Mouse (Mus musculus) layer of hippocampus, adult 11-12 months (tissue): ENCODE data around the gene Nfam1.

ENCODE experiments used
- DNase-seq: peaks from one replicate; pipeline ENCODE4 v3.0.0; 2022; ENCODE audit warnings: low spot score

Nfam1 gene

DNA sequence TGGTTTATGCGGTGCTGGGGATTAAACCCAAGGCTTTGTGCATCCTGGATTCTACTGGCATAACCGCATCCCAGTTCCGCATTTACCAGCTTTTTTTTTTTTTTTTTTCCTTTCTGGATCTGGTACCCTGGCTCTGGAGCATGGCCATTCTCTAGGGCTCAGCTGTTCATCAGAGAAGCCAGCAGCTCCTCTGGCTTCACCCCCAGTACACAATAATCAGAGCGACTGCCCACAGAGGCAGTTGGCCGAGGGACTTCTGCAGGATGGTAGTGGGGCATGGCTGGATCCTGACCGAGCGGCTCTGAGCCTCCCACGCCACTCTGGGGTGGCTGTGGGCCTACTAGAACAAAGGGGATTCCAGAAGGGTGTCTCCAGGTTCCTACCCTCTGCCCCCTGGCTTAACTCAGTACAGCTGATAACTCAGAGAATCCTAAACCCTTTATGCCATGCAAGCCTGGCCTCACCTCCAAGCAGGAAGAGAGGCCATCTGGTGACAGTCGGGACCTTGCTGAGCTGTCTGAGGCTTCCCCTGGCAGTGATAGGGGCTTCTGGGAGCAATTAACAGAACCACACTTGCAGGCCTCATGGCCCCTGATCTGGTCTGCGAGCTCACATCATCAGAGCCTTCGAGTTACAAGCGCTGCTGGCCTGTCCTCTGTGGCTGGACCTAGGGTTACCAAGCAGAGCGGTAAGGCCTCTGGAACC is 40.9 kb downstream of the Nfam1 start:
- DNase-seq, result no peak

DNA sequence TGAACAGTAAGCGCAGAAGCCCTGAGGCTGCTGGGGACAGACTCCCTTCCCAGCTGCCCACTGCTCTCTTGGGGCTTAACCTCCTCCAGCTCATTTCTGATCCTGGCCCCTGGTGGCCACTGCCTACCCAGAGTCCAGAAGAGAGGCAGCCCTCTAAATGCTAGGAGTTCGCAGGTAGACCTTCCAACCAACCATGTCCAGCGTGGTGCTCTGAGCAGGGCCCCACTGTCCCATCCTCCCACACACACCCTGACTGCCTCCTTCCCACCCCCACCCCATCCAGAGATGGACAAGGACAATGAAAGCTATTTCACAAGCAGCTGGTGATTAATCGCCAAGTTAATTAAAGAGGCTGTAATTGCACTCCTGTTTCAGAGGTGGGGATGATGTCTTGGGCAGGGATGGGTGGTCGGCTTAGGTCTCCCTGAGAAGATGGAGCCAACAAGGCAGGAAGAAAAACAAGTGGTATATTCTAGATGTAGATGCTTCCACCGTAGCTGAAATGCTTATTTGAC is 43.9 kb downstream of the Nfam1 start:
- DNase-seq, result no peak

DNA sequence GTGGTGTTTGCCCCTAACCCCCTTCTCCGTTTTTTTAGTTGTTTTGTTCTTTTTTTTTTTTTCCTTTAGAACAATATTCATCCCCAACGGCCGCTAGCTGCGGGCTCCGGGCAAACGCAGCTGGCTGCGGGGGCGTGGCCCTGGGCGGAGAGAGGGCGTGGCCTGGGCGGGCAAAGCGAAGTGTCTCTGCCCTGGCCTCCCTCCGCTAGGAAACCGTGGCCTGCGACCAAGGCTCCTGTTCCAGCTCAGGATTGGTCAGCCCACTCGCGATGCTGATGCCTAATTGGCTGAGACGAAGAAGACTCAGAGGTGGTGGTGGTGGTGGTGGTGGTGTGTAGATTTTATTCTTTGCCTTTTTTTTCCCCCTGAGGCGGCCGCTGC is 45.4 kb downstream of the Nfam1 start, which contains the start of gene Tcf20:
TSS of gene Tcf20 (minus strand) at position 141 of the 381 bp plus-strand sequence.
- DNase-seq, result peak; percentile 90

DNA sequence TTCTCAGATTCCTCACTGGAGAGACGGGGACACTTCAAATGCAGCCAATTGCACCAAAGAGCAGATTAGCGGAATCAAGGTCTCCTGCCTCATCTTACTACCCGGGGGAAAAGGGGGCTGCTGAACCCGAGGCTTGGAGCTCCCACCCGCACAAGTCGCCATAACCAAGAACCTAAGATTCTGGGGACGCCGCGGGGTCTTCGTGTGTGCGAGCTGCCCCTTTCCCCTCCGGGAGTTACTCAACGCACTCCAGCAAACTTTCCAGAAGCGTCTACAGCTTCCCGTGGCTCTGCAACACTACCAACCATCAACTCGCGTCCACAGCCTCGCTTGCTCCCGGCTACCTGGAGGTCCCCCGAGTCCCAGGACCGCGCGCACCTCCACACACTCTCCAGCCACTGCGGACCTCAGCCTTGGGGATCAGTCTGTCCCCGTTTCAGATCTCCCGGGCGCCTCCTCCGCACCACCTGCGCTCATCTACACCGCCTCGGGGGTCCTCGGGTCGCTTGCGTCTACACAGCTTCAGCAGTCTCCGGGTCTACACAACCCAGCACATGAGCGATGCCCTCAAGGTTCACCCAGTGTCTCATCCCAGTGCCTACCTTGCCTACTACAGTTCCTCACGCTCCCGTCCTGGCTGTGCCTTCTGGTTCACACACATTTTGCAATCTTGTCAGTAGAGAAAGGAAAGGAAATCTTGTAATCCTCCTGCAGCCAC is 45.9 kb downstream of the Nfam1 start:
- DNase-seq, result no peak

DNA sequence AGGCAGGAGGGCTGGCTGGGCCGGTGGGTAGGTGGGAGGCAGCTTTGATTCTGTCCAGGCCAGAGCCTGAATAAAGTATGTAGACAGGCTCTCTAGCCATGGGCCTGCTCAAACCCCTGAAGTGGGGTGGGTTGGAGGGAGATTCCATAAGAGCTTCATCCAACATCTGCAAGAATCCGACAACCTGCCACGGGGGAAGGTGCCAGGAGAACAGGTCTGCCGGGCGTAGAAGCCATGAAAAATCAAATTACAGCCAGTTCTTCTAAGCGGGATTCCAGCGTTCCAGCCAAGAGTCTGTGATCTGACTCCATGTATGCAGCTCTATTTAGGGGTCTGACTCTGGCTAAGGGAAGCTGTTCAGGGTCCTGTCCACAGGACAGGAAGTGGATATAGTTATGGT is 48.5 kb downstream of the Nfam1 start:
- no peak for DNase-seq

DNA sequence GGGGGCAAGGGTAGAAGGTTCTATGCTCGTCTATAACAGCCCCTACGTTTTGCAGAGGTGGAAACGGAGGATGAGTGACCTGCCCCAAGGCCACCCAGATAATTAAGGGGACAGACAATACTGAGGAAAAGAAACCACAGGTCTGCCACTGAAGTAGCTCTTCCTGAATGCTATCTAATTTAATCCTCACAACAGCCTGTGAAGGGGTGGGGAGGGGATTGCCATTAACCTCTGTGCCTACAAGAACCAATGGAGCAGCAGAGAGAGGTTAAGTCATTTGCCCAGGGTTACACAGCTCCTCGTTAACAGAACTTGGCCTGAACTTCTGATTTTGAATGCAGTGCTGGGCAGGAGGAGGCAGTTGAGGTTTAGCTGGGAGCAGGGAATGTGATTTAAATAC is 49.0 kb downstream of the Nfam1 start:
- DNase-seq, result no peak

DNA sequence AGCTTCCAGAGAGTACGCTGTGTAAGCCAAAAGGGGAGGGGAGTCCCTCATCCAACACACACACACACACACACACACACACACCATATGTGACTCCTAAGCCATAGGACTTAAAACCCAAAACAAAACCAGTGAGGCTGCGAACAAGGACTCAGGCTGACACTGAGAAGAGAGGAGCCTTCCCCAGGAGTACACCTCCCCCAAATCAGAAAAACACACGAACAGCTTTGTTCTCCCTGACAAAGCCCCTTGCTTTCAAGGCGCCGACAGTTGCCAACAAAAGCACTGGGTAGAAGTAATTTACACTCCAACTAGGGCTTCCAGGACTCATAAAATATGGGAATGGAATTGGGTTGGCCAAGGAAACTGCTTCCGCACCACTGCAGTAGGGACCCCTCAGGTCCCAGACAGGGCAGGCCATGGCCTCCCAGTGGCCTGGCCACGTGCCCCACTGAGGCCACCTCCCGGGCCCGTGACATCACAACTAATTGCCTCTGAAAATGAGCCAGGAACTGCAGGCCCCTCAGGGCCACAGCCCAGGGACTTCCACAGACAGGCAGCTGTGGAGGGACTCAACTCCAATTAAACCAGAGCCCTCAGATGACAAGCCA is 49.6 kb downstream of the Nfam1 start:
- peak; percentile 50 for DNase-seq

DNA sequence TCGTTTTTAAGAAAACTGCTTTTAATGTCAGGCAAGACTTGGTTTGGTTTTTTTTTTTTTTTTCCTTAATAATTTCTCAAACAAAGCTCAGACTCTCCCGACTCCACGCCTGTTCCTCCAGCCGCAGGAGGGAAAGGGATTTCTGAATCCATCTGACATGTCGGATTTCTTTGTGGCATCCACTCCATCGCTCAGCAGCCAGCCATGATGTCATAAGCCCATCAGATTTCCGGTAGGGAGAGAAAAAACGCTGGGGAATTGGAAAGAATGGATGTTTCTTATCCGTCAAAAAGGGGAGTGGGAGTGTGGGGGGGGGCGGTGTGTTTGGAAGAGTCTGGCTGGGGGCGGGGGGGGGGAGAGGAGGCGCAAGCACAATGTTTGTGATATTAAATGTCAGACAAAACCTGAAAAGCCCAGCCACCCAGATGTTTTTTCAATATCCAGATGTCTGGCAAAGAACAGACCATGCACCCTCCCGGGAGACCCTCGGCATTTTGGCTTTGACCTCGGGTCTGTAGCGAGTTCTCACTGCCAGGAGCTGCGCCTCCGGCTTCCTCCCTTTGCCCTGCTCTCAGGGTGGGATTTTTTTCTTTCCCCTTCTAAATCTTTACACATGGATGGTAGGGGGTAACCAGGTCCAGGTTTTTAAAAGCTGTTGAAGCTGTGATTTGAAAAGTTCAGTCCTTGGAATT is 50.2 kb downstream of the Nfam1 start:
- DNase-seq, result no peak

DNA sequence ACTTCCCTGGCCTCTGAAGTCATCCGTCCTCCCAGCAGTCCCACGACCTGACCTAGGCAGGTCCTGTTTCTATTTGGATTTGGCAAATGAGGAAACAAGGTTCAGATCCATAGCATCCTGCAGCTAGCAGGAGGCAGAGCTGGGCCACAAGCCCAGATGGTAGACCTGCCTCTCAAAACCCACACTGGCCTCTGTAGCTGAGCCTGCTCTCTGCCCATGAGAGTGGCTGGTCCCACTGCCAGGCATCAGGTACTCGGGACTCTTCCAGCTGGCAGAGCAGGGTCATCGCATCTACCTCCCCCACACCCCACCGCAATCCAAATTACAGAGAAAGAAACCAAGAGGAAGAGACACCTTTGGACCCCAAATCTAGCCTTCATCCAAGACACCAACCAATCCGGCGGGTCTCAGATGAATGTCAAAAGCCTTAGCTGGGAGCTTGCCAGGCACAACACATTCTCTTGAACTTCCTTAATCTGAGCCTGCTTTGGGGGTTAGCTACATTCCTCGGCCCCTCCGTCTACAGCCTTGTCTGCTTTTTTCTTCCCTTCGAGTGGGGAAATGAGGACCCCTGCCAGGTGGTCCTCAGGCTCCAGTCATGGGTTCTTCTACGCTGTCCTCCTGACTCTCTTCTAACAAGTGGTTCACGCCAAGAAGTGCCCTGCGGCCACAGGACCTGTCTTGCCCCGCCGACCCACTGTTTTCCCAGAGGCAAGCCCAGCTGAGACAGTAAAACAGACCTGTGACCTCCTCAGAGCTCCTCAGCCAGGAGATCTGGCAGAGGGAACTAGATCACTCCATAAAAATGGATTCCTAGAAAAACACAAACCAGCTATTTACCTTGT is 51.2 kb downstream of the Nfam1 start:
- no peak for DNase-seq

DNA sequence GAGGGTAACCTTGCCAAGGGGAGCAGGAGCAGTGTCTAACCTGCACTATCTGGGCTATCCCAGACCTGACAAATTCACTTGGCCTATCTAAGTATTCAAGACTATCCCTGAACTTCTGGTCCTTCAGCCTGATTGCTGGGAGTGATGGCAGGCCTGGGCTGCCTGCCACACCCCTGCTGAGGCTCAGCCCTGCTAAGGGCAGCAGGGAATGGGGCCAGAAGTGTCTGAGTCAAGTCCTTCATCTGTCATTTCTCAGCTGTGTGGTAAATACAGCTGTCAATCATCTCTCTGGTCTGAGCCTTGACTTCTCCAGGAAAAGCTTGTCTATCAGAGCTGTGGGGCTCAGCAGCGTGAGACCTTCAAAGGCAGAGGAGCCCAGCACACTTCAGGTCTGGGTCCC is 53.6 kb downstream of the Nfam1 start:
- no peak for DNase-seq

DNA sequence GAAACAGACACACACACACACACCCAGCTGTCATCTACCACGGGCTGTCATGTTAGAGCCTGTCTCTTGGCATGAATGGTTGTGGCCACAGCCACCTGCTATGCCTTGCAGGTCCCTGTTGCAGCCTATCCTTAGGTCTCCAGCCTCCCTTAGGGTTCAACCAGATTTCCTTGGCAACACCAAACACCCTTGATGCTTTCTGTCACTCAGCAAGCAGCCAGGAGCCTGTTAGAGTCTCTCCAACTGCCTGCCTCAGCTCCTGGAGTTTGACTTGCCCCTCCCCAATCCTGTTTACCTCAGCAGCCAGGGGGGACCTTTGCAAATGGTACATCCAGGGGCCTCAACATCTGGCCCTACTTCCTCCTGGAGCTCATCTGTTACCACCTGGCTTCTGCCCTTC is 58.6 kb downstream of the Nfam1 start:
- no peak for DNase-seq

DNA sequence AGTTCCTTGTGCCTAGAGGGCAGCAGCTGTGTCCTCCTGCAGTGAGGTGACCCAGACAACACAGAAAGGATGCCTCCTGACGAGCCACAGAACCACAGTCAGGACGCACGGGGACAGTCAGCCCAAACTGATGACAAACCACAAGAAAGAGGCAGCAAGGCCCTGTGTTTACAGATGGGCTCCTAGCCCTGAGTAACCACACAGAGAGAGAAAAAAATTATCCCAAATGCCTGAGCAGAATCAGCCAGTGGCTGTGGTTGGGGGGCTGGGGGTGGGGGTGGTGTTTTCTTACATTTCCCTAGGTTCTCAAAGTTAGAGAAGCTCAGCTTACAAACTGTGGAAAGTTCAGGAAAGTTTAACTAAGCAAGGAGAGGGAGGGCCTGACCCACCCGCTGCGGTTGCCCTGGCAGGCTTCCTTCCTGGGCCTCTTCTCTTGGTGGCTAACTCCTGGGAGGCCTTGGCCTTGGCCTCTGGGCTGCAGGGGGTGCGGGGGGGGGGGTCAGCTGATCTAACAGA is 63.8 kb downstream of the Nfam1 start:
- DNase-seq, result no peak

DNA sequence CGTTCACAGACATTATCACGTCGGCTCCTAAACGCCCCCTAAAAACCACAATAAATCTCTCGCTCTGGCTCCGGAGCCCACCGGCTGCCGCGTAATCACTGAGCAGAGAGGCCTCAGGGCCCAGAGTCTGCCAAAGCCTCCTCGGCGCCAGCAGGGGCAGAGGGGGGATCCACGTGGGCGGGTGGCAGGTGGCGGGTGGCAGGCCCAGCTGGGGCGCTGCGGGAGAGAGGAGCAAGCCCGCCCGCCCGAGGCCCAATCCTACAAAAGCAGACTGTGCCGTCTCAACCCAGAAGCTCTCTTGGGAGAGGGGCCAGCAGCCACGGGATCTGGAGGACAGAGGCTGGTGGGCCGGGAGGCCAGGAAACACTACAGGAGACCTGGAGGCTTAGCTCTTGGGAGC is 64.7 kb downstream of the Nfam1 start:
- peak; percentile 77 for DNase-seq

DNA sequence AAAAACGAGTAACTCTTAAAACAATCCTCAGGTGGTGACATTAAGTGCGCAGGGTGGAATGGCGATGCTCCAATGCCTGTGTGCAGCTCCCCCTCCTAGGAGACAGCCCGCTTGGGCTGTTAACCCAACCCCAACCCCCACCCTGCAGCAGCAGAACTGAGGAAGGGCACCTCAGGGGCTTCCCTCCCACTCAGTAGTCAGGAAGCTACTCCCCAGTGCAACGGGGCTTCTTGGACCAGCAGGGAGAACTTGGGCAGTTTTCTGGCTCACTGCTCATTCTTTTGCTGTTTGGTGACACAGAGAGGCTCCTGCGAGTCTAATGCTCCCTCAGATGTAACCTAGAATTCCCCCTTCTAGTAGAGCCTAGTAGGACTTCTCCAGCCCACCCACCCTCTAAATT is 65.2 kb downstream of the Nfam1 start:
- DNase-seq, result no peak

DNA sequence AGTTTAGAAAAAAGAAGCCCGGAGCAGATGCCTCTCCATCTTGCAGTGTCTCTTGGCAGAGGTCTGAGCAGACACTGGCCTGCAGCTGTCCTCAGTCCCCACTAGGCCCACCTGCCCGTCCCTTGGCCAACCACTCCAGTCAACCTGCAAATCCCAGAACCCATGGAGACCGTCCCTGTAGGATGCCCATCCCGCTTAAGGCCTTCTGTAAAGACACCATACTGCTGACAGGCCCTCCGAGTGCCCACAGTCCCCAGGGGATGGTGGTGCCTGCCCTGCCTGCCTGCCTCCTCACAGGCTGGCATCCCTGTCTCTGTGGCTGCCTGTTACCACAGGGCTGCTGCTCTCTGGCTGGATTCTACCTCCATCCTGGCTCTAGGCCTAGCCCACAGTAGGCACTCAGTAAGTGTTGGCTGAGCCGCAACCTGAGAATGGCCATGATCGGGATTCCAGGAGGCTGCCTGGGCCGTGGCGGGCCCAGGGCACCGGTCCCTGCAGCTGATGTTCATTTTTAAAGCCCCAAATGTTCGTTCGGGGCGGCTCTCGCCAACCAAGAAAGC is 68.8 kb downstream of the Nfam1 start:
- no peak for DNase-seq

DNA sequence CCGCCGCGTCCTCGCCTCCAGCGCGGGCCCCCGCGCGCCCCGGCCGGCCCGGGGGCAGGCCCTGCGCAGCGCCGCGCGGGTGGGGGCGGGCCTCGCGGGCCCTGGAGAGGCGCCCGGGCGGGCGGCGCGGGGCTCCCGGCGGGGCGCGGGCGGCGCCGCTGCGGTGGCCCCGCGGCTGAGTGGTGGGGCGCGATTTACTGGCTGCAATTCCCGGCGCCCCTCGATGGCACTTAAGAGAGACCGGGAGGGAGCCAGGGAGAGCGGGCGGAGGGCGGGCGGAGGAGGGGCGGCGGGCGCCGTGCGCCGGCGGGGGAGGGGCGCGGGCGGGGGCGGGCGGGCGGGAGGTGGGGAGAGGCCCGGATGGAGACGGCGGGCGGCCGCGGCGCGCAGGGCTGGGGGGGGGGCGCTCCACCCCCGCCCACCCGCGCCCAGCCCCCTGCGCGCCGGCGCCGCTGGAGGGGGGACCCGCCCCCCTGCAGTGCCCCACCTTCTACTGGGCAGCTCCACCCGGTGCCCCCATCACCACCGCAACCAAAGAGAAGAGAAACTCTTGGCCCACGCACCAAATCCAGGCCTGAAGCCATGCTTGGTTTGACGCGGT is 69.5 kb downstream of the Nfam1 start:
- DNase-seq, result no peak

DNA sequence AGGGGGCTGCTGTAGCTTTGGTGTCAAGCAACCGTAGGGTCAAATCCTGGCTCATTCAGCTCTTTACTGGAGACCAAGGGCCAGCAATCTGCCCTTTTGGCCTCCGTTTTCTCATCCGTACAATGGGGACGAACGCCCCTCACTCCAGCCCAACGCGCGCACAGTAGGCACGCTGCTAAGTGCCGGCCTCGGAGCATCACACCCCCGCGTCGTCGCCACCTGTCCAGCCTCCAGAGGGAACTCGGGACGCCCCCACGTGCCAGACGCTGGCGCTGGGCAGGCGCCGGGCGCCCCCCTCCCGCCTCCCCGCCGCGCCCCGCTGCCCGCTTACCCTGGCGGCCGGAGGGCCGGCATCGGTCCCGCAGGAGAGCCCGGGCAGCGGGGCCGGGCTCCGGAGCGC is 70.0 kb downstream of the Nfam1 start:
- no peak for DNase-seq

DNA sequence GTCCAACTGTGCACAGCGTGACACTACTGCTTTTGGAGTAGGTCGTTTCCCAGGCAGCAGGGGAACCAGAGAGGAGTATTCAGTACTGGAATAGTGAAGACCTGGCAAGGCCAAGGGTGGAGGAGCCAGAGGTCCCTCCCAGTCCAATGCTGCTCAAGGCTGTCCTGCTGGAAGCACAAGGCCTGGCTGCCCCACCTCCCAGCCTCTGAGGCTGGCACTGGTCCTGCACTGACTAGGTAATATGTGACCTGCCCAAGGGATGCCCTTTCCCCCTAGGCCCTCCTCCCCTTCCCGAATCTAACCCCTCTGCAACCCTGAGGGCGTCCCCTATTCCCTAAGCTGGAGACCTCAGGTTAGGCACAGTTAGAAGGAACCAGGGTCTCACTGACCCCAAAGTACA is 70.6 kb downstream of the Nfam1 start:
- DNase-seq, result no peak

DNA sequence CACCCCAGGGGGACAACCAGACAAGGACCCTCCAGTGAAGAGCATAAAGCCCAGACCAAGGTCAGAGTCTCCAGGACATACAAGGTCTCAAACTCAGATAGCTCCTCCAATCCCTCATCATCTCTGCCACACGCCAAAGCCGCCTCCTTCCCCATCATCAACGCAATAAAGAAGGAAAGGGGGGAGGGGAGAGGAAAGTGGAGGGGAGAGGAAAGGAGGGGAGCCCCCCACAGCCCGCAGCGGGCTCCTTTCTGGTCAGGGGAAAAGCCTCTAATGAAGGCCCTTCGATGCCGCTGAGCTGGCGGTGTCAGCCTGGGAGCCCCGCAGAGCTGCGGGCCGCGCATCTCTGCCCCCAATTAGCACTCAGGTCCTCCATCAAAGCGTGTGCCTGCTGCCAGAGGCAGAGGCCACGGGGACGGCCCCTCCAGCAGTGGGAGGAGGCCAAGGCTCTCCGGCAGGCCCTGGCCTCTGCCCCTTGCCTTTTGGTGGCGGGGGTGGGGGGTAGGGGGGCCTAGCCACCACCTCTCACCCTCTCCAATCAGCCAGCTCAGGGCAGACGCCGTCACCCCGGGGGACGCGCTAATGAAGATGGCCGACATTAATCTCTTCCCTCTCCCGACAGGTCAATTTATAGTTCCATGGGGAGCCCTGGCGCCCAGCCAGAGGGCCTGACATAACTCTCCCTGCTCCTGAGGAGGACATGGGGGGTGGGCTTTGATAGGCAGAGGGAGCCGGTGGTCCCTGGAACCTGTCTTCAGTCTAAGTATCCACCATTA is 72.1 kb downstream of the Nfam1 start:
- no peak for DNase-seq

DNA sequence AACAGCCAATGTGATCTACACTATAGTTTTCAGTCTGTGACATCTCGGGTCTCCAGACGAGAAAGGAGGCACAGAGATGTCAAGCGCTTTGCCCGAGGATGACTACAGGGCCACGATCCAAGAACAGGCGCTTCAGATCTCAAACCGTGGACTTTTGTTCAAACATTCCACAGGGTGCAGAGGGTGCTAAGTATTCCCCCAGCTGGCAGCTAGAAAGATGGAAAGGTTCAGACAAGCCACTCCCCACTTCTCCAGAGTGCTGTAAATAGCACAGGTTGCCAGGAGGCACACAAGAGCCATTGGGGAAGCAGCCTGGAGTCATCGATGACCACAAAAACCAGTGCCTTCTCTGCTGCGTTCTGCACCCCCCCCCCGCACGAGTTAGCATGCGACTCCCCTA is 74.0 kb downstream of the Nfam1 start:
- DNase-seq, result no peak
